Mouse (Mus musculus) layer of hippocampus, postnatal 36 days (tissue): ENCODE results near the gene Camta1. TPM values are rescaled to one million over a fixed set of nuclear protein-coding genes. Genes with fewer than 3 reads are reported as not detected.
A peak's percentile ranks its signal among the peaks of the same experiment; 100 is the strongest.

Experiments
- DNase-seq, 2 experiments: peaks; one replicate each; pipeline ENCODE4 v3.0.0; 2022
- total RNA-seq, 2 experiments: library from RNA; stranded (reverse); gene quantifications; 2 replicates each; pipeline ENCODE4 v1.2.3; 2021

Camta1 gene
- total RNA-seq, 2 experiments from 2014 or later: 279 to 294 TPM

- no peak for DNase-seq
Measured at GRCm38 (mm10) chr4:151245068-151245797, 616.4 kb downstream of the Camta1 start.

- no peak for DNase-seq
Measured at GRCm38 (mm10) chr4:151243445-151243844, 618.2 kb downstream of the Camta1 start.

GRCm38 (mm10) chr4:151242751-151243150 is 618.9 kb downstream of the Camta1 start:
- no peak for DNase-seq

- no peak for DNase-seq
Measured at GRCm38 (mm10) chr4:151240465-151240864, 621.2 kb downstream of the Camta1 start.

GRCm38 (mm10) chr4:151238970-151239684 is 622.5 kb downstream of the Camta1 start:
- DNase-seq: no peak

- DNase-seq: no peak
Measured at GRCm38 (mm10) chr4:151237501-151237900, 624.2 kb downstream of the Camta1 start.

- DNase-seq: peak; percentile 44 to 52
Measured at GRCm38 (mm10) chr4:151234981-151235380, 626.7 kb downstream of the Camta1 start.

GRCm38 (mm10) chr4:151232028-151232427 is 629.6 kb downstream of the Camta1 start:
- no peak for DNase-seq

- no peak for DNase-seq
Measured at GRCm38 (mm10) chr4:151229073-151229472, 632.6 kb downstream of the Camta1 start.

- no peak for DNase-seq
Measured at GRCm38 (mm10) chr4:151226496-151226895, 635.2 kb downstream of the Camta1 start.

GRCm38 (mm10) chr4:151224017-151224416 is 637.7 kb downstream of the Camta1 start:
- DNase-seq: no peak

GRCm38 (mm10) chr4:151223263-151223996 is 638.2 kb downstream of the Camta1 start:
- no peak for DNase-seq

GRCm38 (mm10) chr4:151222635-151223034 is 639.0 kb downstream of the Camta1 start:
- DNase-seq: no peak

GRCm38 (mm10) chr4:151216553-151217292 is 645.0 kb downstream of the Camta1 start:
- DNase-seq: peak in 1 of 2 experiments; percentile 29

GRCm38 (mm10) chr4:151215866-151216265 is 645.8 kb downstream of the Camta1 start:
- DNase-seq: no peak

GRCm38 (mm10) chr4:151215179-151215578 is 646.5 kb downstream of the Camta1 start:
- DNase-seq: no peak

- DNase-seq: no peak
Measured at GRCm38 (mm10) chr4:151213475-151213874, 648.2 kb downstream of the Camta1 start.

- DNase-seq: no peak
Measured at GRCm38 (mm10) chr4:151211992-151212391, 649.7 kb downstream of the Camta1 start.

GRCm38 (mm10) chr4:151207566-151207965 is 654.1 kb downstream of the Camta1 start:
- DNase-seq: peak; percentile 36 to 37

GRCm38 (mm10) chr4:151202891-151203290 is 658.8 kb downstream of the Camta1 start:
- no peak for DNase-seq

- DNase-seq: no peak
Measured at GRCm38 (mm10) chr4:151200316-151200715, 661.4 kb downstream of the Camta1 start.

- DNase-seq: no peak
Measured at GRCm38 (mm10) chr4:151195126-151195525, 666.5 kb downstream of the Camta1 start.
